Mouse (Mus musculus) embryonic stem cell, embryonic (primary cell): ENCODE measurements around the gene Homer1.

ENCODE experiments used
- CTCF ChIA-PET, 4 experiments: fragments of 300-600 bp in 2 of 4; fragments of 350-600 bp in 2 of 4; sonication (Branson Sonifier 250); formaldehyde crosslinking; loops; one replicate each; lab custom pipeline; 2022; ENCODE audit warnings: inconsistent platforms in 2 of 4; lab: Charles Lee
- POLR2A ChIA-PET, 4 experiments: fragments of 300-600 bp in 2 of 4; fragments of 350-600 bp in 2 of 4; sonication (Branson Sonifier 250); formaldehyde crosslinking; loops; one replicate each; lab custom pipeline; 2022; ENCODE audit warnings: antibody characterized with exemption in 4 of 4, inconsistent platforms in 1 of 4; lab: Charles Lee

Gene Homer1

GRCm38 (mm10) chr13:93320089-93320488, 20.7 kb downstream of the Homer1 start:
- POLR2A ChIA-PET: interaction anchor here in 1 of 4 experiments (1.1 kb wide), 1 partner anchor 15 kb away, joined by 4 read pairs; no protein-coding TSS in a partner anchor
- CTCF ChIA-PET: no interaction called here

- ChIA-PET POLR2A (interaction anchor here in 1 of 4 experiments (0.8 to 1.2 kb wide), 3 partner anchors 15 to 251 kb away, joined by 3 read pairs; no protein-coding TSS in a partner anchor), CTCF (no interaction called here)
Measured at GRCm38 (mm10) chr13:93326326-93326725, 26.9 kb downstream of the Homer1 start.

GRCm38 (mm10) chr13:93331721-93332120, 32.3 kb downstream of the Homer1 start:
- CTCF ChIA-PET: no interaction called here
- POLR2A ChIA-PET: no interaction called here

- CTCF ChIA-PET: no interaction called here
- POLR2A ChIA-PET: no interaction called here
Measured at GRCm38 (mm10) chr13:93332491-93332890, 33.1 kb downstream of the Homer1 start.

GRCm38 (mm10) chr13:93335337-93335736, 35.9 kb downstream of the Homer1 start:
- CTCF ChIA-PET: no interaction called here
- POLR2A ChIA-PET: interaction anchor here in 1 of 4 experiments (1.3 kb wide), 1 partner anchor 10 kb away, joined by 3 read pairs; no protein-coding TSS in a partner anchor

- POLR2A ChIA-PET: interaction anchor here in 1 of 4 experiments (0.6 to 1.7 kb wide), 2 partner anchors 33 to 35 kb away, joined by 3 to 7 read pairs; no protein-coding TSS in a partner anchor
- CTCF ChIA-PET: no interaction called here
Measured at GRCm38 (mm10) chr13:93338394-93338793, 39.0 kb downstream of the Homer1 start.

- ChIA-PET POLR2A (interaction anchor here in 3 of 4 experiments (0.6 to 1.3 kb wide), 5 partner anchors 14 to 358 kb away, joined by 3 to 4 read pairs (median 3); no protein-coding TSS in a partner anchor), CTCF (interaction anchor here in 2 of 4 experiments (0.6 to 1.1 kb wide), 3 partner anchors 80 to 600 kb away, joined by 3 to 4 read pairs (median 4); no protein-coding TSS in a partner anchor)
Measured at GRCm38 (mm10) chr13:93340555-93341278, 41.3 kb downstream of the Homer1 start.

GRCm38 (mm10) chr13:93342641-93343040, 43.2 kb downstream of the Homer1 start:
- CTCF ChIA-PET: interaction anchor here in 1 of 4 experiments (0.6 kb wide), 1 partner anchor 862 kb away, joined by 3 read pairs; no protein-coding TSS in a partner anchor

GRCm38 (mm10) chr13:93344395-93344794, 45.0 kb downstream of the Homer1 start:
- ChIA-PET POLR2A (no interaction called here), CTCF (no interaction called here)

More at GRCm38 (mm10) chr13:93342641-93343040, 43.2 kb downstream of the Homer1 start:
- POLR2A ChIA-PET: no interaction called here

GRCm38 (mm10) chr13:93345854-93346253, 46.4 kb downstream of the Homer1 start:
- ChIA-PET CTCF (interaction anchor here in 1 of 4 experiments (0.7 kb wide), 1 partner anchor 964 kb away, joined by 3 read pairs; no protein-coding TSS in a partner anchor), POLR2A (interaction anchor here in 1 of 4 experiments (1.5 kb wide), 1 partner anchor 11 kb away, joined by 3 read pairs; no protein-coding TSS in a partner anchor)

- POLR2A ChIA-PET: no interaction called here
Measured at GRCm38 (mm10) chr13:93352030-93352429, 52.6 kb downstream of the Homer1 start.

GRCm38 (mm10) chr13:93354420-93355278, 55.2 kb downstream of the Homer1 start:
- CTCF ChIA-PET: no interaction called here
- POLR2A ChIA-PET: interaction anchor here in 1 of 4 experiments (1.6 kb wide), 1 partner anchor 36 kb away, joined by 3 read pairs; no protein-coding TSS in a partner anchor

More at GRCm38 (mm10) chr13:93352030-93352429, 52.6 kb downstream of the Homer1 start:
- CTCF ChIA-PET: no interaction called here

GRCm38 (mm10) chr13:93355279-93355587, 55.8 kb downstream of the Homer1 start:
- POLR2A ChIA-PET: no interaction called here
- CTCF ChIA-PET: no interaction called here

GRCm38 (mm10) chr13:93358522-93358921, 59.1 kb downstream of the Homer1 start:
- POLR2A ChIA-PET: no interaction called here
- CTCF ChIA-PET: no interaction called here

GRCm38 (mm10) chr13:93367555-93367954, 68.1 kb downstream of the Homer1 start:
- ChIA-PET CTCF (no interaction called here), POLR2A (interaction anchor here in 1 of 4 experiments (0.7 kb wide), 1 partner anchor 9 kb away, joined by 4 read pairs; no protein-coding TSS in a partner anchor)

GRCm38 (mm10) chr13:93368812-93369584, 69.6 kb downstream of the Homer1 start:
- POLR2A ChIA-PET: no interaction called here
- CTCF ChIA-PET: no interaction called here

GRCm38 (mm10) chr13:93374457-93374856, 75.0 kb downstream of the Homer1 start:
- POLR2A ChIA-PET: interaction anchor here in 1 of 4 experiments (1.1 kb wide), 1 partner anchor 15 kb away, joined by 3 read pairs; no protein-coding TSS in a partner anchor

GRCm38 (mm10) chr13:93378493-93378892, 79.1 kb downstream of the Homer1 start:
- ChIA-PET POLR2A (interaction anchor here in 2 of 4 experiments (0.5 to 1.2 kb wide), 3 partner anchors 13 to 65 kb away, joined by 3 to 4 read pairs (median 4); no protein-coding TSS in a partner anchor), CTCF (no interaction called here)

More at GRCm38 (mm10) chr13:93374457-93374856, 75.0 kb downstream of the Homer1 start:
- CTCF ChIA-PET: interaction anchor here in 2 of 4 experiments (0.7 to 1.3 kb wide), 5 partner anchors 10 to 387 kb away, joined by 3 to 5 read pairs (median 5); no protein-coding TSS in a partner anchor
